Mouse (Mus musculus) spleen, adult 2 months (tissue): ENCODE measurements at regions not wholly inside any gene's neighbourhood (a gene's known extent, or its start where the extent isn't known, plus 50 kb on each side); places are given as distances from the start of the nearest gene placed in this dataset.
"Not testable (repeated sequence)": the region's sequence is repeated elsewhere in the genome, so short reads cannot be mapped to it uniquely, and the experiment has no call there.

Experiments
- DNase-seq, 2 experiments: peaks; one replicate each; pipeline versions ENCODE4 v3.0.0 to v3.0.0-alpha.2; 2012 to 2021; ENCODE audit warnings: low spot score in 2 of 2, low read depth in 1 of 2
- H3K27ac ChIP-seq: fragments of 200-500 bp; 2 replicates; pipeline ENCODE4 v1.5.1; 2012; ENCODE audit warnings: low read length, inconsistent platforms; ENCODE audit not compliant: insufficient read depth
- H3K27me3 ChIP-seq: fragments of 200-500 bp; 2 replicates; pipeline ENCODE4 v1.6.1; 2012; ENCODE audit warnings: mild to moderate bottlenecking, moderate library complexity, low read length, inconsistent platforms; ENCODE audit not compliant: control insufficient read depth, insufficient read depth
- H3K36me3 ChIP-seq: fragments of 200-500 bp; 2 replicates; pipeline ENCODE4 v1.6.1; 2012; ENCODE audit warnings: mild to moderate bottlenecking, low read length, inconsistent platforms; ENCODE audit not compliant: control insufficient read depth, insufficient read depth
- H3K4me1 ChIP-seq: fragments of 200-500 bp; 2 replicates; pipeline ENCODE4 v1.6.1; 2011; ENCODE audit warnings: inconsistent platforms; ENCODE audit not compliant: control insufficient read depth, insufficient read depth, insufficient read length
- H3K4me3 ChIP-seq: fragments of 200-500 bp; 2 replicates; pipeline ENCODE4 v1.5.1; 2011; ENCODE audit warnings: mild to moderate bottlenecking, inconsistent platforms; ENCODE audit not compliant: insufficient read depth, insufficient read length; ENCODE audit errors: extremely low read depth
- CTCF ChIP-seq: fragments of 200-500 bp; IDR thresholded peaks from 2 replicates; pipeline ENCODE4 v1.5.1; 2011; ENCODE audit warnings: mild to moderate bottlenecking, inconsistent platforms; ENCODE audit not compliant: insufficient read depth, insufficient read length, insufficient replicate concordance; ENCODE audit errors: extremely low read depth
- POLR2A ChIP-seq: fragments of 200-500 bp; IDR thresholded peaks from 2 replicates; pipeline ENCODE4 v1.6.1; 2011; ENCODE audit warnings: low read depth, low read length, inconsistent platforms
- WGBS: fragments of 180-500 bp; shearing (Covaris S2); methylation state at CpG from one replicate; pipeline ENCODE4 v1.1.7; 2018; 5-methylcytosine and 5-hydroxymethylcytosine counted together

DNA sequence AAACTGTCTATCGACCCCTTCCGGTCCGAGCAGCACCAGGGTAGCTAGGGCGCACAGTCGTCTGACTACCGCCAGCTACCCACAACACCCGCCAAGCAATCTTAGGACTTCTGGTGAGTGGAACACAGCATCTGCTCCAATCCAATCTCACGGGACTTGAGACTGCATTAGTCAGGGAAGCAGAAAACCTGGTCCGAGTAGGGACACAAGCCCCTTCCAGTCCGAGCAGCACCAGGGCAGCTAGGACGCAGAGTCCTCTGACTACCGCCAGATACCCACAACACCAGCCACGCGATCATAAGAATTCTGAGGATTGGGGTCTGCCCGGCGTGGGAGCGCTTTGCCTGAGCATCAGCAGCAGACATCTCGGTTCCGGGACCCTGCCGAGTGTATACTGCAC is 79.6 kb downstream of the Gm10715 start:
- not testable (repeated sequence) for H3K4me3 ChIP-seq, H3K4me1 ChIP-seq, DNase-seq, H3K27ac ChIP-seq, H3K36me3 ChIP-seq, H3K27me3 ChIP-seq
- whole genome bisulfite sequencing: 90% methylated on average over 20 of the region's 20 CpGs

DNA sequence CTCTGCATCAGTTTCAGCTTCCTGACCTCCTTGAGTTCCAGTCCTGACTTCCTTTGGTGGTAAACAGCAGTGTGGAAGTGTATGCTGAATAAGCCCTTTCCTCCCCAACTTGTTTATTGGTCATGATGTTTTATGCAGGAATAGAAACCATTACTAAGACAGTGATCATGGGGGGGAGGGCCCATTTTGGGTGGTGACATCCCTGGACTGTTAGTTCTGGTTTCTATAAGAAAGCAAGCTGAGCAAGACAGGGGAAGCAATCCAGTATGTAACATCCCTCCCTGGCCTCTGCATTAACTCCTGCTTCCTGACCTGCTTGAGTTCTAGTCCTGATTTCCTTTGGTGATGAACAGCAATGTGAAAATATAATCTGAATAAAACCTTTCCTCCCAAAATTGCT is 124.5 kb downstream of the Gm10715 start:
- H3K27ac ChIP-seq: no peak overlapping the region
- no peaks in the 10 kb centered on the region for H3K27me3 ChIP-seq
- DNase-seq: no peak
- H3K36me3 ChIP-seq: no peaks in the 10 kb centered on the region
- H3K4me3 ChIP-seq: no peak overlapping the region
- no peak for TF ChIP-seq POLR2A
- TF ChIP-seq CTCF: no peak
- no peaks in the 10 kb centered on the region for H3K4me1 ChIP-seq

DNA sequence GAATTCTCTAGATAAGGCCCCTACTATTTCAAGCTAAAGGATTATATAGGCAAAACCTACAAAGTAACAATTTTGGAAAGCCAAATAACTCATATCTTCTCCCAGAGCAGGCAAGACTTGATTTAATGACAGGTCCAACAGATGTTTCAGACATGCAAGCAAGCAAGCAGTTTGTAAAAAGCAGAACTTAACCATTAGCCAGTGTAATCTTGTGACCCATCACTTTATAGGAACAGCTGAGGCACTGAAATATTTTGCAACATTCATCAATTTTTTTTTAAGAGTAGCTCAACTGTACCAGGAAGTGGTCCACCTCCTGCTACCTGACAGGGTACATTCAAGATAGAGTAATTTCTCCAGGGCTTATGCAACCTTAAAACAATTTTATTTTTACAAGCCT is 147.7 kb downstream of the Gm10715 start:
- Histone ChIP-seq H3K27ac (no peak overlapping the region), H3K27me3 (no peaks in the 10 kb centered on the region), H3K4me1 (no peaks in the 10 kb centered on the region), H3K36me3 (no peaks in the 10 kb centered on the region), H3K4me3 (no peak overlapping the region)
- TF ChIP-seq CTCF (no peak), POLR2A (no peak)
- DNase-seq: no peak

DNA sequence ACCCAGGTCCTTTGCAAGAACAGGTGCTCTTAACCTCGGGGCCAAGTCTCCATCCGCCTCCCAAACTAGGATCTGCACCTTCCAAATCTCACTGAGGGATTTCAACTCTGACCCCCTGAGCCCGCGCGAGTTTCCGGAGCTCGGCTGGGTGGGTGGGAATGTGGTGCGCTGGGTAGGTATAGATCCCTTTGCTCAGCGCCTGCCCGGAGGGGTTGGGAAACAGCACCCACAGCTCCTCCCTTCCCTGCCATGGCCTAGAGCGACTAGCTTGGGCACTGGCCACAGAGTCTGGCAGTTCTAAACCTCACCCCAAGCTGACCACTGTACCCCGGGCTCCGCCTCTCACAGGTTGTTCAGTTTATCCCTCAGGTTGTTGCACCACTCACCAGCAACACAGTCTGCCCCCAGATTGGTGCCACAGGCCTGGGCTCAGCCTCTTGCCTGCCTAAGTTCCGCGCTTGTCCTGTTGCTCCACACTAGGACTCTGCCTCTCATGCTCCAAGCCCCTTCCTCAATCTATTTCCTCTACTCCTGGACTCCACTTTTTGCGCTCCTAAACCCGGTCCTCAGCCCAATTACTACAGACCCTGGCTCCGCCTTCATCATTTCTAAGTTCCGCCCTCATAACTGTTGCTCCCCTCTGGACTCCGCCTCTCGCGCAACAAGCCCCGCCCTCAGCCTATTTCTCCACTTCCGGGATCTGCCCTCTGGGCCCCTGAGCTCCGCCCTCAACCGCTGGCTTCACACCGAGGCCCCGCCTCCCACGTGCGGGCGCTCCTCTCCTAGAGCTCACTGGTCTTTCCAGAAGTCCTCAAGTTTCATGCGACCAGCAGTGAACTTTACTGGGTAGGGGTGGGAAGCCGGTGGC is 135.6 kb upstream of the Alkbh8 start:
- Histone ChIP-seq H3K4me1 (no peaks in the 10 kb centered on the region), H3K36me3 (no peaks in the 10 kb centered on the region), H3K27ac (no peak overlapping the region), H3K4me3 (no peak overlapping the region), H3K27me3 (no peaks in the 10 kb centered on the region)
- WGBS: 41% methylated on average over 33 of the region's 33 CpGs
- no peak for TF ChIP-seq CTCF
- TF ChIP-seq POLR2A: no peak
- no peak for DNase-seq

DNA sequence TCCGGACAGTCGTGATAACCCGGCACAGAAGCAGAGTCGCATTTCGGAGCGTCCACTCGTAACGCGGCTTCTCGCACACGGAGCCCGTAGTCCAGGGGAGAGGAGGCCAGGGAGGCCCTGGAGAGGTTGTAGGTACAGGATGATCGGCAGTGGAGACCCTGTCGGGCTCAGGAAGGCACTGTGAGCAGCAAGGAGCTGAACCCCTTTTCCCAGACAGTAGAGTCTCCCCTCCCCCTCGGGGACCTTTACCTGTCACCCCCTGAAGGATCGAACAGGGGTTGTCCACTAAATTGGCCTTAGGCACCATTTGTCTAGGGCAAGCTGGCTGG is 135.0 kb upstream of the Alkbh8 start:
- not testable (repeated sequence) for H3K4me1 ChIP-seq, H3K27ac ChIP-seq, H3K27me3 ChIP-seq, H3K36me3 ChIP-seq, H3K4me3 ChIP-seq, DNase-seq
- whole genome bisulfite sequencing: 54% methylated on average over 16 of the region's 16 CpGs

DNA sequence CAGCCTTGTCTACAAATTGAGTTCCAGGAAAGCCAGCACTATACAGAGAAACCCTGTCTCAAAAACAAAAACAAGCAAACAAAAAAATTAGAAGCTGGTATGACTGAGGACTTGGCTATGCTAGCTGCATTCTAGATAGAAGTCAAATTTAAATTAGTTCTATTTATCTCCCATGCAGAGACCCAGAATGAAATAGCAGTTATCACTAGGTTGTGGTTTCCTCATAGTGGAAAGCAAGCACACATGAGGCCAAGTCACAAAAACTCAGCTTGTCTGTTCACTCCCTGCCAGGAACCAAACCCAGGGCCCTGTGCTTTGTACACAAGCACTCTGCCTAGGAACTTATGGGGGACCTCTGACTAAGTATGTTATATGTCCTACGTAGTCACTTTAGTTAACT is 126.8 kb upstream of the Alkbh8 start:
- not testable (repeated sequence) for H3K27me3 ChIP-seq, DNase-seq, H3K27ac ChIP-seq, H3K4me3 ChIP-seq, H3K36me3 ChIP-seq, H3K4me1 ChIP-seq
- WGBS: 93% methylated on average over 1 of the region's 1 CpGs

DNA sequence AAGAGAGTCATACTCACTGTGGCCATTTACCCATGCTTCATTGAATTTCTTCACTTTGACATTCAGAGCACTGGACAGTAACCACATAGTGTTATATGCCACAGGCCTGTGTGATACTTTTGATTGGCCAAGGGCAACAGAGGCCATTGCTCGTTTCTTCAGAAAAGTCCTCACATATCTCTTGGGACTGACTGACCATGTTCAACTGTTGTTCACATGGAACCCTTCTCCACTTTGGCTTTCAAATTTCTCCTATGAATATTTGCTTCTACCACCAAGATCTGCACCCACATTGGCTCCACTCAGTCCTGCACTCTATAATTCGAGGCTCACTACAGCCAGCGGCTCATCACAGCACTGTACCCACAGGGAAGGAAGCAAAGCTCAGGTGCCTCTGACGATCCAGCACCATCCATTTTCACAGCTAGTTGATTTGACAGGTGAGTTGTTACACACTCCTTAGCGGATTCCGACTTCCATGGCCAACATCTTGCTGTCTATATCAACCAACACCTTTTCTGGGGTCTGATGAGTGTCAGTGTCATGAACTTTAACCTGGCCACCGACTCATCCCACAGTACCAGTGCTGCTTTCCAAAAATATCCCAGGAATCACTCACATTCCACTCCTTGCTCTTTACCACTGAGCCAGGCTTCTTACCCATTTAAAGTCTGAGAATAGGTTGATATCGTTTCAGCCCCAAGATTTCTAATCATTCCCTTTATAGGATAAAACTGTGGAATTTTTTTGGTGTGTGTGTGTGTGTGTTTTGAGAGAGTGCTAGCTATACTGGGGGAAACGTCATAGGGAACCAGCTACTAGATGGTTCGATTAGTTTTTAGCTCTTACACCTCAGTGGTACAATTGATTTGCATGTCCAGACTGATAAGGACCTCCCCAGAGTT is 76.3 kb upstream of the Alkbh8 start:
- no peak overlapping the region for H3K4me3 ChIP-seq
- TF ChIP-seq POLR2A (no peak), CTCF (no peak)
- WGBS: 60% methylated on average over 10 of the region's 10 CpGs
- no peak overlapping the region for H3K27ac ChIP-seq
- peak; percentile 44 to 93 for DNase-seq
- no peaks in the 10 kb centered on the region for H3K27me3 ChIP-seq
- no peaks in the 10 kb centered on the region for H3K36me3 ChIP-seq
- H3K4me1 ChIP-seq: no peaks in the 10 kb centered on the region
